11 mouse cellular contexts compared by ENCODE assay signal in genomic region chr16:90747143-90747542, GRCm38 (mm10). TPM values are rescaled to one million over a fixed set of nuclear protein-coding genes. Genes with fewer than 3 reads are reported as not detected.
A peak's percentile ranks its signal among the peaks of the same experiment; 100 is the strongest.
DNase-seq lines count a peak whose midpoint lies in the region; ATAC-seq and TF ChIP-seq lines count a peak whose summit lies in the region.
"Had no signal": no experiment of that assay in that cellular context is flagged by ENCODE, and none has a peak within 500 bp of the region (broad histone marks: within the 10 kb centered on the region; RNA-seq: fewer than 3 reads in every experiment).

No protein-coding gene starts in this region.

- DNase-seq in frontal cortex, postnatal 25 days (ENCODE audit: low spot score in 2 of 2), result no peak
- peak; percentile 23 for DNase-seq in lung, postnatal 10 days
- no peak for DNase-seq in lung, postnatal 25 days (ENCODE audit: low spot score)
- DNase-seq in left cerebral cortex, postnatal 25 days (ENCODE audit: low spot score in 2 of 2), result peak; percentile 32 to 72
- DNase-seq in retina, embryonic 14.5 days (ENCODE audit: low spot score), result no peak

- no peak overlapping the region for H3K27ac ChIP-seq in intestine, postnatal 0 days (ENCODE audit: low read depth, low read length)
- no peak overlapping the region for H3K27ac ChIP-seq in midbrain, embryonic 13.5 days
- H3K27ac ChIP-seq: limb, embryonic 12.5 days had no signal

- H3K27me3 ChIP-seq in intestine, postnatal 0 days (replicated peaks; ENCODE audit: control insufficient read depth, insufficient read depth, low read length), result no peaks in the 10 kb centered on the region
- H3K27me3 ChIP-seq in midbrain, embryonic 13.5 days, result no peaks in the 10 kb centered on the region
- H3K27me3 ChIP-seq: limb, embryonic 12.5 days had no signal

- peaks cover 15% of the 10 kb centered on the region; the same call in 1 of the 2 replicates for H3K36me3 ChIP-seq in intestine, postnatal 0 days (ENCODE audit: control insufficient read depth, insufficient read depth)
- H3K36me3 ChIP-seq in midbrain, embryonic 13.5 days, result peaks cover 20% of the 10 kb centered on the region

- WGBS in intestine, postnatal 0 days, result 86% methylated on average over 6 of the region's 6 CpGs
- WGBS in midbrain, embryonic 13.5 days, result 92% methylated on average over 6 of the region's 6 CpGs

- no peaks in the 10 kb centered on the region for H3K9me3 ChIP-seq in intestine, postnatal 0 days (ENCODE audit: control insufficient read depth)
- no peaks in the 10 kb centered on the region for H3K9me3 ChIP-seq in midbrain, embryonic 13.5 days
- H3K9me3 ChIP-seq: limb, embryonic 12.5 days had no signal

- no peak overlapping the region for H3K4me2 ChIP-seq in intestine, postnatal 0 days (replicated peaks; ENCODE audit: low read depth)
- no peak overlapping the region for H3K4me2 ChIP-seq in midbrain, embryonic 13.5 days (replicated peaks)
- H3K4me2 ChIP-seq: limb, embryonic 12.5 days had no signal

- peak; percentile 85 for ATAC-seq in frontal cortex, adult (ENCODE audit: low TSS enrichment)
- no peak for ATAC-seq in intestine, postnatal 0 days
- no peak for ATAC-seq in midbrain, embryonic 13.5 days
- ATAC-seq: forebrain, embryonic 16.5 days had no signal

- H3K9ac ChIP-seq in intestine, postnatal 0 days (ENCODE audit: low read depth, low read length), result no peak overlapping the region
- no peak overlapping the region for H3K9ac ChIP-seq in midbrain, embryonic 13.5 days (replicated peaks)
- H3K9ac ChIP-seq: limb, embryonic 12.5 days had no signal

- H3K4me1 ChIP-seq in intestine, postnatal 0 days (replicated peaks; ENCODE audit: control insufficient read depth, insufficient read depth, low read length), result no peaks in the 10 kb centered on the region
- peaks cover 4% of the 10 kb centered on the region for H3K4me1 ChIP-seq in midbrain, embryonic 13.5 days (replicated peaks)
- H3K4me1 ChIP-seq: limb, embryonic 12.5 days had no signal

- H3K4me3 ChIP-seq in intestine, postnatal 0 days (ENCODE audit: low read depth, low read length), result no peak overlapping the region
- H3K4me3 ChIP-seq in midbrain, embryonic 13.5 days (replicated peaks), result no peak overlapping the region
- H3K4me3 ChIP-seq: limb, embryonic 12.5 days had no signal

- no peak for TF ChIP-seq CTCF in intestine, postnatal 0 days (IDR thresholded peaks at IDR 0.05; ENCODE audit: low read depth)

- intact Hi-C loops in left cerebral cortex, postnatal 25 days (cut with DNase I), result no loop called here

RNA-seq across cellular contexts. Expression of gene Mrap, which starts 9.1 kb away (rescaled TPM):
- total RNA-seq in left cerebral cortex, postnatal 25 days (2021), result under 1 TPM in 1 of 2 experiments, not detected in 1; 0.87 TPM
- polyA plus RNA-seq in intestine, postnatal 0 days (2015; fragmentation: Nextera tagmentation; extraction: Ambion mirVana), result 0.14 TPM in 1 of 2 replicates, not detected in the other
- polyA plus RNA-seq in midbrain, embryonic 13.5 days (2015; fragmentation: Nextera tagmentation; extraction: Ambion mirVana), result not detected in 2 replicates
- polyA plus RNA-seq: forebrain, embryonic 16.5 days; intestine, embryonic 14.5 days; limb, embryonic 12.5 days had no signal

RNA-seq across cellular contexts. Expression of gene Mis18a, which starts 19.9 kb away (rescaled TPM):
- total RNA-seq in left cerebral cortex, postnatal 25 days (2021), result 1 to 10 TPM; 7.6 to 8.1 TPM
- polyA plus RNA-seq in intestine, postnatal 0 days (2015; fragmentation: Nextera tagmentation; extraction: Ambion mirVana), result 26.7 and 29.1 TPM in 2 replicates
- 38.1 and 40.5 TPM in 2 replicates for polyA plus RNA-seq in midbrain, embryonic 13.5 days (2015; fragmentation: Nextera tagmentation; extraction: Ambion mirVana)

Comparison
In these comparisons a context has a peak if more than half of its experiments do, and no peak if none do; other contexts are left out.
1. DNase-seq: peak in lung, postnatal 10 days (single experiment) and left cerebral cortex, postnatal 25 days (2 of 2); none in frontal cortex, postnatal 25 days (0 of 2), lung, postnatal 25 days (single experiment) and retina, embryonic 14.5 days (single experiment).